Mouse (Mus musculus): ENCODE results near the gene Rbfox2.

DNA sequence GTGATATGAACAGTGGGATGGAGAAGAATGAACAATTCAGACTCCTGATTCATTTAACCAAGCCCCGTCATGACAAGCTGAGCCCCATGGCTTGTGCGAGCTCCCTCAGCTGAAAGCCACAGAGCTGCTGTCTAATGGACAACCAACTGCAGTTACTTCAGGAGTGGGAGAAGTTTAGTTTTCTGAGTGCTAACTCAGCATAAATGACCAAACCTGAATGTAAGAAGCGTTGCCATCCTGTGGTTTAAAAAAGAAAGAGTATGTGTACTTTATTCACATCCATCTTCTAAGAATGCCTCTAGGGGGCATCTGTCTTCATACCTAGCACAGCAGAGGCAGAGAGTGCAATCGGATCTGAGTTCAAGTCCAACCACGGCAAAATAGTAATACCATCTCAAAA lies 35.5 kb downstream of the Rbfox2 start:
- no peak for TF ChIP-seq POLR2A (IDR thresholded peaks at IDR 0.05; ENCODE audit: borderline replicate concordance, low read depth, low read length)
- no peak for TF ChIP-seq CTCF (IDR thresholded peaks at IDR 0.05; ENCODE audit: low read depth, low read length)

Data from bone marrow macrophage, adult 2 months (primary cell).